11 mouse cellular contexts compared by ENCODE assay signal in genomic region chr2:177898171-177898570, GRCm38 (mm10). TPM values are rescaled to one million over a fixed set of nuclear protein-coding genes. Genes with fewer than 3 reads are reported as not detected.
"Had no signal": no experiment of that assay in that cellular context is flagged by ENCODE, and none has a peak within 500 bp of the region (broad histone marks: within the 10 kb centered on the region; RNA-seq: fewer than 3 reads in every experiment).

No protein-coding gene starts in this region.

RNA-seq across cellular contexts. Expression of gene Gm14327, which starts 1.3 kb away (rescaled TPM):
- total RNA-seq: common myeloid progenitor, adult 5-6 weeks; granulocyte monocyte progenitor cell, adult 5-6 weeks had no signal
- polyA plus RNA-seq: erythroblast, embryonic 14.5 days had no signal

RNA-seq across cellular contexts. Expression of gene Zfp972, which starts 27.2 kb away (rescaled TPM):
- total RNA-seq: forebrain, postnatal 0 days; granulocyte monocyte progenitor cell, adult 5-6 weeks had no signal
- polyA plus RNA-seq: embryonic facial prominence, embryonic 10.5 days; embryonic facial prominence, embryonic 11.5 days; embryonic facial prominence, embryonic 14.5 days; erythroblast, embryonic 14.5 days; forebrain, embryonic 14.5 days; forebrain, embryonic 16.5 days; gonadal fat pad, adult 2 months; heart, adult 2 months had no signal

RNA-seq across cellular contexts. Expression of gene Gm14325, which starts 58.0 kb away (rescaled TPM):
- polyA plus RNA-seq: erythroblast, embryonic 14.5 days had no signal

RNA-seq across cellular contexts. Expression of gene Gm14326, which starts 58.9 kb away (rescaled TPM):
- polyA plus RNA-seq: erythroblast, embryonic 14.5 days had no signal
